Mouse (Mus musculus) intestine, embryonic 14.5 days (tissue): ENCODE results near the gene Cga. TPM values are rescaled to one million over a fixed set of nuclear protein-coding genes. Genes with fewer than 3 reads are reported as not detected.
"Not testable (repeated sequence)": the region's sequence is repeated elsewhere in the genome, so short reads cannot be mapped to it uniquely, and the experiment has no call there.

Source experiments
- ATAC-seq: fragments of 200-750 bp; cut with Nextera tagmentation; replicated peaks from 2 replicates; pipeline ENCODE4 v1.8.0; 2017; ENCODE audit warnings: low read depth, moderate number of reproducible peaks, moderate TSS enrichment, moderate library complexity; ENCODE audit not compliant: low FRiP score, low TSS enrichment
- DNase-seq: peaks from one replicate; pipeline ENCODE4 v3.0.0-alpha.2; 2018; ENCODE audit warnings: low spot score
- H3K27ac ChIP-seq: fragments of 300-500 bp; sonication (generic); 2 replicates; pipeline ENCODE4 v1.5.1; 2014; ENCODE audit warnings: low read depth, mild to moderate bottlenecking, control low read depth
- H3K27me3 ChIP-seq: fragments of 300-500 bp; sonication (generic); replicated peaks from 2 replicates; pipeline ENCODE4 v1.6.1; 2014; ENCODE audit warnings: low read length, control low read depth; ENCODE audit not compliant: control insufficient read depth, insufficient read depth
- H3K36me3 ChIP-seq: fragments of 300-500 bp; sonication (generic); 2 replicates; pipeline ENCODE4 v1.6.1; 2014; ENCODE audit warnings: low read length, control low read depth; ENCODE audit not compliant: control insufficient read depth, insufficient read depth
- H3K4me1 ChIP-seq: fragments of 300-500 bp; sonication (generic); replicated peaks from 2 replicates; pipeline ENCODE4 v1.6.1; 2014; ENCODE audit warnings: low read length, control low read depth, mixed read lengths; ENCODE audit not compliant: control insufficient read depth, insufficient read depth
- H3K4me2 ChIP-seq: fragments of 300-500 bp; sonication (generic); 2 replicates; pipeline ENCODE4 v1.6.1; 2014; ENCODE audit warnings: low read length
- H3K4me3 ChIP-seq: fragments of 300-500 bp; sonication (generic); 2 replicates; pipeline ENCODE4 v1.5.1; 2014; ENCODE audit warnings: low read depth, low read length, control low read depth, mixed read lengths
- H3K9ac ChIP-seq: fragments of 300-500 bp; sonication (generic); 2 replicates; pipeline ENCODE4 v1.6.1; 2014; ENCODE audit warnings: mild to moderate bottlenecking, low read length
- H3K9me3 ChIP-seq: fragments of 300-500 bp; sonication (generic); 2 replicates; pipeline ENCODE4 v1.6.1; 2016; ENCODE audit warnings: low read length, control low read depth; ENCODE audit not compliant: control insufficient read depth
- WGBS: fragments of 180-500 bp; shearing (Covaris S2); extraction: QIAGEN DNeasy Blood & Tissue Kit; methylation state at CpG from one replicate; pipeline ENCODE4 v1.1.7; 2014; 5-methylcytosine and 5-hydroxymethylcytosine counted together
- polyA plus RNA-seq: library from polyadenylated mRNA; unstranded; fragments of >200 nt; fragmentation: Nextera tagmentation; extraction: Ambion mirVana; gene quantifications from 2 replicates; pipeline ENCODE4 v1.2.1, GENCODE M21; 2014

The Cga gene
- polyA plus RNA-seq, 1 experiment from 2014 or later = not detected

- no peak overlapping the region for H3K27ac ChIP-seq
- DNase-seq (no peak), ATAC-seq (no peak)
- no peaks in the 10 kb centered on the region for H3K36me3 ChIP-seq
- H3K4me1 ChIP-seq = no peaks in the 10 kb centered on the region
- H3K9me3 ChIP-seq = no peaks in the 10 kb centered on the region
- no peak overlapping the region for H3K4me2 ChIP-seq
- H3K9ac ChIP-seq = no peak overlapping the region
- H3K4me3 ChIP-seq = no peak overlapping the region
- H3K27me3 ChIP-seq = no peaks in the 10 kb centered on the region
- WGBS = 70% methylated on average over 6 of the region's 6 CpGs
Observed at GRCm38 (mm10) chr4:34922177-34922870, 28.7 kb downstream of the Cga start.

DNA sequence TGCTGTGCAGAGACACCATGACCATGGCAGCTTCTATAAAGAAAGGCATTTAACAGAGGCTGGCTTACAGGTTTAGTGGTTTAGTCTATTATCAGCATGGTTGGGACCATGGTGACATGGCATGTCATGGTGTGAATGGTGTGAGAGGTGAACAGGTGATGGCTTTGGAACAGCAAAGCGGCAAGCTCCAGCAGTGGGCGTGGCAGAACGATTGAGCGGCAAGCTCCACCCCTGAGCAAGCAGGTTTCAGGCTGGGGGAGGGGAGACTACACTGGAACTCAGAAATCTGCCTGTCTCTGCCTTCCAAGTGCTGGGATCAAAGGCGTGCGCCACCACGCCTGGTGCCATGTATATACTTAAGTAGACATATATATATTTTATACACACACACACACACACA is 34.8 kb downstream of the Cga start:
- not testable (repeated sequence) for H3K9ac ChIP-seq, ATAC-seq
- WGBS = 68% methylated on average over 7 of the region's 7 CpGs

DNA sequence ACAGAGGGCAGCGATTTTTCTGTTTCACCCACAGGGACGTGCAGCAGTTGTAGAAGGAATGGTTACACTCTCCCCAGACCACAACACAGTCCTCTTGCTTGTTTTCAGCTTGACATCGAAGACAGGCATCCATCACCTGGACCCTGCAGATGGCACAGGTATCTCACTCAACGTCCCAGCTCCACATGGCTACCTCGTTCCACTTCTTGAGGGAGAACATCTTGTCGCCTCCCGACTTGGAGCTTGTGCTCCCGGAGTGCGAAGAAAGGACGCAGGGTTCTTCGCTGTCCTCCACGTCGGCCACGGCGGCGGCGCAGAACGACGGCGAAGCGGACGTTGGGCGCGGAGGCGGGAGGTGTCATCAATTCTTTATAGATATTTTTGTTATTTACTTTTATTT is 47.5 kb downstream of the Cga start:
- Histone ChIP-seq H3K4me1 (no peaks in the 10 kb centered on the region), H3K4me2 (no peak overlapping the region), H3K4me3 (no peak overlapping the region), H3K27me3 (no peaks in the 10 kb centered on the region), H3K9ac (no peak overlapping the region), H3K36me3 (no peaks in the 10 kb centered on the region), H3K9me3 (no peaks in the 10 kb centered on the region), H3K27ac (no peak overlapping the region)
- DNase-seq = no peak
- WGBS = 94% methylated on average over 25 of the region's 25 CpGs
- no peak for ATAC-seq

More for the DNA sequence above, 34.8 kb downstream of the Cga start:
- H3K9me3 ChIP-seq, H3K36me3 ChIP-seq, H3K27ac ChIP-seq, DNase-seq, H3K4me2 ChIP-seq, H3K4me1 ChIP-seq, H3K4me3 ChIP-seq, H3K27me3 ChIP-seq: not testable (repeated sequence)

DNA sequence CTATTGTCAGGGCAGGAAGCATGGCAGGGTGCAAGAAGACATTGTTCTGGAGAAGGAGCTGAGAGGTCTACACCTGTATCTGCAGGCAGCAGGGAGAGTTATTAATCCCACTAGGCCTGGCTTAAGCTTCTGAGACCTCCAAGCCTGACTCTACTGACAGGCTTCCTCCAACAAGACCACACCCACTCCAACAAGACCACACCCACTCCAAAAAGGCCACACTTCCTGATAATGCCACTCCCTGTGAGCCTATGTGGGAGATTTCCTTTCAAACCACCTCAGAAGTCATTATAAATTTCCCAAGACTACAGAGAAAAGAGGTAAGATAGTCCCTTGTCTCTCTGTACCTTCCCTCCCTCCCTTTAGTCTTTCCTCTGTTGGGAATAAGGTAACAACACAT is 53.6 kb downstream of the Cga start:
- Histone ChIP-seq H3K27ac (no peak overlapping the region), H3K36me3 (no peaks in the 10 kb centered on the region), H3K4me3 (no peak overlapping the region), H3K9me3 (no peaks in the 10 kb centered on the region), H3K27me3 (no peaks in the 10 kb centered on the region), H3K4me2 (no peak overlapping the region), H3K4me1 (no peaks in the 10 kb centered on the region), H3K9ac (no peak overlapping the region)
- ATAC-seq = no peak
- no peak for DNase-seq

- no peak overlapping the region for H3K4me3 ChIP-seq
- no peaks in the 10 kb centered on the region for H3K4me1 ChIP-seq
- ATAC-seq (no peak), DNase-seq (peak; percentile 45)
- H3K4me2 ChIP-seq = no peak overlapping the region
- no peak overlapping the region for H3K9ac ChIP-seq
- no peaks in the 10 kb centered on the region for H3K9me3 ChIP-seq
- H3K27ac ChIP-seq = no peak overlapping the region
- no peaks in the 10 kb centered on the region for H3K36me3 ChIP-seq
- 79% methylated on average over 10 of the region's 10 CpGs for WGBS
- no peaks in the 10 kb centered on the region for H3K27me3 ChIP-seq
Observed at GRCm38 (mm10) chr4:34953716-34954115, 60.1 kb downstream of the Cga start.

Other genes with a start within 250 kb of the Cga start
- gene Slc35a1, start 206.3 kb upstream of the Cga start, polyA plus RNA-seq = 66.2 and 69.2 TPM in 2 replicates
- 0.40 TPM in 1 of 2 replicates, not detected in the other for gene Cfap206, start 163.6 kb upstream of the Cga start, polyA plus RNA-seq
- gene Gm136, start 137.5 kb upstream of the Cga start, polyA plus RNA-seq = not detected in 2 replicates
- 42.9 and 43.0 TPM in 2 replicates for gene Smim8, start 115.4 kb upstream of the Cga start, polyA plus RNA-seq
- gene Zfp292, start 10.8 kb upstream of the Cga start, polyA plus RNA-seq = 25.1 and 28.5 TPM in 2 replicates